In the genomic region with DNA sequence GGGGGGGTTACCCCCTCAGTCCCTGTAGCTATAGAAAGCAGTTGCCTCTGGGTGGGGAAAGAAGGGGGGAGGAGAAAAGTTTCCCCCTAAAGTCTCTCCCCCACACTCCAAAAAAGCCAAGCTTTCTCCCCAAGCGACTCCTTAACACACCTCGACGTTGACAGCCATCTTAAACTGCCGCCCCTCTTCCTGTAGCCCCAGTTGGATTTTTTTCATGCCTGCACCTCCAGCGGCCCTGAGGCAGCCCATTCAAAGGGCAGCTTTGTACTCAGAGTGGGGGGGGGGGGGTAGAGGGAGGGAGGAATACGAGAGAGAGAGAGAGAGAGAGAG, we compare ENCODE assay signal across 18 mouse cellular contexts. TPM values are rescaled to one million over a fixed set of nuclear protein-coding genes. Genes with fewer than 3 reads are reported as not detected.
DNase-seq lines count a peak whose midpoint lies in the region; ATAC-seq lines count a peak whose summit lies in the region.
"Had no signal": no experiment of that assay in that cellular context is flagged by ENCODE, and none has a peak within 500 bp of the region (broad histone marks: within the 10 kb centered on the region; RNA-seq: fewer than 3 reads in every experiment).

No protein-coding gene starts in this region.

- no peak for ATAC-seq in hindbrain, embryonic 12.5 days (ENCODE audit: low FRiP score)
- no peak for ATAC-seq in hindbrain, embryonic 16.5 days
- 0 out of 2 replicates have a peak, but pooled peaks have one; percentile 29 for ATAC-seq in forebrain, embryonic 16.5 days
- no peak for ATAC-seq in megakaryocyte-erythroid progenitor cell, adult 5-6 weeks (replicated peaks; ENCODE audit: low FRiP score, low TSS enrichment, poor library complexity, severe bottlenecking)
- no peak for ATAC-seq in activated CD4-positive, CD25-positive, alpha-beta regulatory T cell, adult 4 months

- DNase-seq in ES-CJ7 (ENCODE audit: low read depth, low spot score) = peak; percentile 21
- peak; percentile 59 for DNase-seq in embryonic facial prominence, embryonic 10.5 days (ENCODE audit: low spot score)
- no peak for DNase-seq in layer of hippocampus, postnatal 14 days (ENCODE audit: low spot score in 2 of 2)
- DNase-seq: gastrocnemius, postnatal 25 days; thymus, postnatal 36 days had no signal

- H3K27ac ChIP-seq in hindbrain, embryonic 12.5 days = no peak overlapping the region
- H3K27ac ChIP-seq in hindbrain, embryonic 16.5 days (ENCODE audit: low read depth, low read length) = no peak overlapping the region
- H3K27ac ChIP-seq in embryonic facial prominence, embryonic 10.5 days (replicated peaks) = peak overlapping the region; percentile 87
- peak overlapping the region; percentile 79 for H3K27ac ChIP-seq in forebrain, embryonic 16.5 days (ENCODE audit: low read length)
- H3K27ac ChIP-seq: stomach, embryonic 15.5 days had no signal

- H3K36me3 ChIP-seq in hindbrain, embryonic 12.5 days = no peaks in the 10 kb centered on the region
- H3K36me3 ChIP-seq in hindbrain, embryonic 16.5 days (ENCODE audit: control insufficient read depth, insufficient read depth, low read length) = no peaks in the 10 kb centered on the region
- no peaks in the 10 kb centered on the region for H3K36me3 ChIP-seq in embryonic facial prominence, embryonic 10.5 days (replicated peaks)
- H3K36me3 ChIP-seq in forebrain, embryonic 16.5 days (ENCODE audit: control insufficient read depth, insufficient read depth) = no peaks in the 10 kb centered on the region
- H3K36me3 ChIP-seq: stomach, embryonic 15.5 days had no signal

- WGBS in hindbrain, embryonic 12.5 days = 0% methylated on average over 6 of the region's 6 CpGs
- WGBS in hindbrain, embryonic 16.5 days = 0% methylated on average over 6 of the region's 6 CpGs
- 0% methylated on average over 6 of the region's 6 CpGs for WGBS in embryonic facial prominence, embryonic 10.5 days
- 2% methylated on average over 5 of the region's 6 CpGs for WGBS in forebrain, embryonic 16.5 days

- H3K9ac ChIP-seq in hindbrain, embryonic 12.5 days = no peak overlapping the region
- H3K9ac ChIP-seq in hindbrain, embryonic 16.5 days (ENCODE audit: low read depth, low read length) = no peak overlapping the region
- peak overlapping the region; percentile 35; the same call in 1 of the 2 replicates for H3K9ac ChIP-seq in forebrain, embryonic 16.5 days (replicated peaks; ENCODE audit: low read depth, low read length)
- H3K9ac ChIP-seq: stomach, embryonic 15.5 days had no signal

- peaks cover 96% of the 10 kb centered on the region for H3K27me3 ChIP-seq in hindbrain, embryonic 12.5 days
- H3K27me3 ChIP-seq in hindbrain, embryonic 16.5 days (replicated peaks; ENCODE audit: control insufficient read depth, insufficient read depth, low read length) = peaks cover 53% of the 10 kb centered on the region
- peaks cover 100% of the 10 kb centered on the region for H3K27me3 ChIP-seq in embryonic facial prominence, embryonic 10.5 days (replicated peaks; ENCODE audit: low read depth, poor library complexity, severe bottlenecking)
- peaks cover 41% of the 10 kb centered on the region for H3K27me3 ChIP-seq in forebrain, embryonic 16.5 days (replicated peaks; ENCODE audit: control insufficient read depth, insufficient read depth, low read length)

- H3K9me3 ChIP-seq in hindbrain, embryonic 12.5 days (replicated peaks) = no peaks in the 10 kb centered on the region
- no peaks in the 10 kb centered on the region for H3K9me3 ChIP-seq in hindbrain, embryonic 16.5 days (ENCODE audit: control insufficient read depth, low read length)
- H3K9me3 ChIP-seq in embryonic facial prominence, embryonic 10.5 days = no peaks in the 10 kb centered on the region
- H3K9me3 ChIP-seq in forebrain, embryonic 16.5 days (ENCODE audit: control insufficient read depth, low read length) = no peaks in the 10 kb centered on the region
- H3K9me3 ChIP-seq: stomach, embryonic 15.5 days had no signal

- peaks cover 23% of the 10 kb centered on the region for H3K4me1 ChIP-seq in hindbrain, embryonic 12.5 days
- peaks cover 18% of the 10 kb centered on the region for H3K4me1 ChIP-seq in hindbrain, embryonic 16.5 days (ENCODE audit: control insufficient read depth, insufficient read depth, low read depth, low read length)
- H3K4me1 ChIP-seq in embryonic facial prominence, embryonic 10.5 days = peaks cover 39% of the 10 kb centered on the region
- peaks cover 41% of the 10 kb centered on the region for H3K4me1 ChIP-seq in forebrain, embryonic 16.5 days (replicated peaks; ENCODE audit: control insufficient read depth, insufficient read depth, low read length)

- peak overlapping the region; percentile 31; the same call in 1 of the 2 replicates for H3K4me2 ChIP-seq in hindbrain, embryonic 12.5 days (replicated peaks)
- H3K4me2 ChIP-seq in hindbrain, embryonic 16.5 days (ENCODE audit: low read length) = no peak overlapping the region
- peak overlapping the region; percentile 63 for H3K4me2 ChIP-seq in forebrain, embryonic 16.5 days (ENCODE audit: low read length)

- H3K4me3 ChIP-seq in hindbrain, embryonic 12.5 days = no peak overlapping the region
- H3K4me3 ChIP-seq in hindbrain, embryonic 16.5 days (ENCODE audit: low read length) = no peak overlapping the region
- peak overlapping the region; percentile 59 for H3K4me3 ChIP-seq in embryonic facial prominence, embryonic 10.5 days
- peak overlapping the region; percentile 49 for H3K4me3 ChIP-seq in forebrain, embryonic 16.5 days (replicated peaks; ENCODE audit: low read length)
- H3K4me3 ChIP-seq: myocyte had no signal

RNA-seq across cellular contexts. Expression of gene Vax1, which starts 0.9 kb away (rescaled TPM):
- polyA plus RNA-seq in hindbrain, embryonic 12.5 days (2016; fragmentation: Nextera tagmentation; extraction: Ambion mirVana) = not detected in 2 replicates
- 0.31 TPM in 1 of 2 replicates, not detected in the other for polyA plus RNA-seq in hindbrain, embryonic 16.5 days (2015; fragmentation: Nextera tagmentation; extraction: Ambion mirVana)
- polyA plus RNA-seq in embryonic facial prominence, embryonic 10.5 days (2016; fragmentation: Nextera tagmentation; extraction: Ambion mirVana) = 1.2 and 1.7 TPM in 2 replicates
- 0.89 and 1.0 TPM in 2 replicates for polyA plus RNA-seq in forebrain, embryonic 16.5 days (2015; fragmentation: Nextera tagmentation; extraction: Ambion mirVana)
- 1 to 10 TPM; 1.2 to 2.4 TPM for total RNA-seq in layer of hippocampus, postnatal 14 days (2021)
- not detected in 2 replicates for total RNA-seq in megakaryocyte-erythroid progenitor cell, adult 5-6 weeks (2014; fragmentation: Nextera tagmentation)
- not detected in 2 replicates for total RNA-seq in megakaryocyte-erythroid progenitor cell, adult 5-6 weeks (2017)
- polyA plus RNA-seq in activated CD4-positive, CD25-positive, alpha-beta regulatory T cell, adult 4 months (2017; shearing (Covaris generic)) = not detected
- total RNA-seq: adrenal gland, postnatal 4 days; gastrocnemius, postnatal 25 days; heart, postnatal 10 days had no signal
- polyA plus RNA-seq: liver, embryonic 16.5 days; myocyte; stomach, embryonic 15.5 days had no signal

RNA-seq across cellular contexts. Expression of gene Kcnk18, which starts 48.3 kb away (rescaled TPM):
- not detected in 2 replicates for polyA plus RNA-seq in hindbrain, embryonic 12.5 days (2016; fragmentation: Nextera tagmentation; extraction: Ambion mirVana)
- polyA plus RNA-seq in hindbrain, embryonic 16.5 days (2015; fragmentation: Nextera tagmentation; extraction: Ambion mirVana) = 0.05 and 0.11 TPM in 2 replicates
- polyA plus RNA-seq in embryonic facial prominence, embryonic 10.5 days (2016; fragmentation: Nextera tagmentation; extraction: Ambion mirVana) = 0.04 TPM in 1 of 2 replicates, not detected in the other
- polyA plus RNA-seq in forebrain, embryonic 16.5 days (2015; fragmentation: Nextera tagmentation; extraction: Ambion mirVana) = not detected in 2 replicates
- not detected for total RNA-seq in layer of hippocampus, postnatal 14 days (2021)
- not detected in 2 replicates for total RNA-seq in megakaryocyte-erythroid progenitor cell, adult 5-6 weeks (2014; fragmentation: Nextera tagmentation)
- total RNA-seq in megakaryocyte-erythroid progenitor cell, adult 5-6 weeks (2017) = not detected in 2 replicates
- polyA plus RNA-seq in activated CD4-positive, CD25-positive, alpha-beta regulatory T cell, adult 4 months (2017; shearing (Covaris generic)) = not detected
- total RNA-seq: adrenal gland, postnatal 4 days; gastrocnemius, postnatal 25 days; heart, postnatal 10 days; layer of hippocampus, postnatal 10 days; left cerebral cortex, postnatal 36 days had no signal
- polyA plus RNA-seq: cortical plate, adult 2 months; liver, embryonic 16.5 days; myocyte; stomach, embryonic 15.5 days had no signal

Comparison
In these comparisons a context has a peak if more than half of its experiments do, and no peak if none do; other contexts are left out.
1. H3K27ac ChIP-seq: peak in embryonic facial prominence, embryonic 10.5 days (single experiment) and forebrain, embryonic 16.5 days (single experiment); none in hindbrain, embryonic 12.5 days (single experiment) and hindbrain, embryonic 16.5 days (single experiment).
2. H3K4me3 ChIP-seq: peak in embryonic facial prominence, embryonic 10.5 days (single experiment) and forebrain, embryonic 16.5 days (single experiment); none in hindbrain, embryonic 12.5 days (single experiment) and hindbrain, embryonic 16.5 days (single experiment).
3. DNase-seq: peak in ES-CJ7 (single experiment) and embryonic facial prominence, embryonic 10.5 days (single experiment); none in layer of hippocampus, postnatal 14 days (0 of 2).